Mouse (Mus musculus): ENCODE measurements at regions not wholly inside any gene's neighbourhood (a gene's known extent, or its start where the extent isn't known, plus 50 kb on each side); places are given as distances from the start of the nearest gene placed in this dataset.

GRCm38 (mm10) chr11:40600773-40601571, 94.0 kb downstream of the Mat2b start:
- no peak for TF ChIP-seq ETS1 (conservative IDR thresholded peaks at IDR 0.05; ENCODE audit: low read depth, low read length)
- TF ChIP-seq MAZ (IDR thresholded peaks at IDR 0.05; ENCODE audit: low read depth, low read length), result no peak
- TF ChIP-seq BHLHE40 (IDR thresholded peaks at IDR 0.05; ENCODE audit: low read depth, low read length), result no peak
- TF ChIP-seq HCFC1 (IDR thresholded peaks at IDR 0.05; ENCODE audit: low read depth, low read length), result no peak
- TF ChIP-seq ZMIZ1 (IDR thresholded peaks at IDR 0.05; ENCODE audit: low read depth, low read length), result no peak
- no peak for TF ChIP-seq ZC3H11A (IDR thresholded peaks at IDR 0.05; ENCODE audit: low read depth, low read length)
- TF ChIP-seq RAD21 (IDR thresholded peaks at IDR 0.05; ENCODE audit: low read depth, low read length), result no peak
- no peak for TF ChIP-seq POLR2A (IDR thresholded peaks at IDR 0.05; ENCODE audit: low read depth, low read length)
- TF ChIP-seq MEF2A (IDR thresholded peaks at IDR 0.05; ENCODE audit: borderline replicate concordance, low read depth, low read length), result no peak
- TF ChIP-seq CHD1 (IDR thresholded peaks at IDR 0.05; ENCODE audit: low read depth, low read length), result no peak
- TF ChIP-seq CHD2 (IDR thresholded peaks at IDR 0.05; ENCODE audit: low read length), result no peak
- TF ChIP-seq IRF4 (IDR thresholded peaks at IDR 0.05; ENCODE audit: low read depth, low read length), result no peak
- H3K27me3 ChIP-seq (replicated peaks), result peaks cover 53% of the 10 kb centered on the region
- H3K4me3 ChIP-seq (replicated peaks in 1 of 3; ENCODE audit: low read depth in 2 of 3, low read length in 2 of 3, poor library complexity in 1 of 3), result no peak overlapping the region
- no peak overlapping the region for H3K27ac ChIP-seq (ENCODE audit: insufficient read depth, low read depth)
- H3K9ac ChIP-seq (ENCODE audit: insufficient read depth, low read depth), result no peak overlapping the region
- no peaks in the 10 kb centered on the region for H3K79me2 ChIP-seq (replicated peaks; ENCODE audit: control insufficient read depth, extremely low read depth, insufficient read depth, poor library complexity, severe bottlenecking)
- H3K4me1 ChIP-seq (ENCODE audit: control insufficient read depth in 1 of 2, insufficient read depth in 2 of 2), result no peaks in the 10 kb centered on the region
- no peak for DNase-seq (ENCODE audit: extremely low read depth)
- no peaks in the 10 kb centered on the region for H3K36me3 ChIP-seq (replicated peaks in 1 of 2; ENCODE audit: control insufficient read depth in 1 of 2, insufficient read depth in 1 of 2, low read length in 1 of 2)
- no peak overlapping the region for H3K4me2 ChIP-seq (ENCODE audit: insufficient read depth, low read depth, poor library complexity, severe bottlenecking)
- dilution Hi-C loops (cut with MboI; ENCODE audit: extremely low pct_ligation_motif_present, extremely low pct_unique_long_range_greater_than_20kb, low sequenced_read_pairs), result no loop called here
- H3K9me3 ChIP-seq (replicated peaks; ENCODE audit: low read length), result no peaks in the 10 kb centered on the region
- in situ Hi-C loops (cut with MboI; ENCODE audit: low pct_ligation_motif_present, low pct_unique_long_range_greater_than_20kb, low sequenced_read_pairs), result loop anchor here (25.0 kb wide), 1 partner anchor 161 kb away; the partner anchor contains the start of gene Ccng1

- Histone ChIP-seq H3K79me2 (replicated peaks; ENCODE audit: control insufficient read depth, extremely low read depth, insufficient read depth, poor library complexity, severe bottlenecking) (no peaks in the 10 kb centered on the region), H3K4me3 (replicated peaks in 1 of 3; ENCODE audit: low read depth in 2 of 3, low read length in 2 of 3, poor library complexity in 1 of 3) (no peak overlapping the region), H3K4me1 (ENCODE audit: control insufficient read depth in 1 of 2, insufficient read depth in 2 of 2) (no peaks in the 10 kb centered on the region), H3K36me3 (replicated peaks in 1 of 2; ENCODE audit: control insufficient read depth in 1 of 2, insufficient read depth in 1 of 2, low read length in 1 of 2) (no peaks in the 10 kb centered on the region), H3K9ac (ENCODE audit: insufficient read depth, low read depth) (no peak overlapping the region), H3K27me3 (replicated peaks) (peaks cover 56% of the 10 kb centered on the region), H3K9me3 (replicated peaks; ENCODE audit: low read length) (no peaks in the 10 kb centered on the region), H3K4me2 (ENCODE audit: insufficient read depth, low read depth, poor library complexity, severe bottlenecking) (no peak overlapping the region), H3K27ac (ENCODE audit: insufficient read depth, low read depth) (no peak overlapping the region)
- in situ Hi-C loops (cut with MboI; ENCODE audit: low pct_ligation_motif_present, low pct_unique_long_range_greater_than_20kb, low sequenced_read_pairs), result loop anchor here (25.0 kb wide), 1 partner anchor 162 kb away; the partner anchor contains the start of gene Ccng1
- dilution Hi-C loops (cut with MboI; ENCODE audit: extremely low pct_ligation_motif_present, extremely low pct_unique_long_range_greater_than_20kb, low sequenced_read_pairs), result no loop called here
- TF ChIP-seq BHLHE40 (IDR thresholded peaks at IDR 0.05; ENCODE audit: low read depth, low read length) (no peak), ZC3H11A (IDR thresholded peaks at IDR 0.05; ENCODE audit: low read depth, low read length) (no peak), USF2 (conservative IDR thresholded peaks at IDR 0.05; ENCODE audit: low read depth, low read length) (no peak), RAD21 (IDR thresholded peaks at IDR 0.05; ENCODE audit: low read depth, low read length) (no peak)
- peak; percentile 35 for DNase-seq (ENCODE audit: extremely low read depth)
Observed at GRCm38 (mm10) chr11:40599956-40600772, 94.8 kb downstream of the Mat2b start.
